Mouse (Mus musculus) lung, postnatal 0 days (tissue): ENCODE measurements around the gene Mex3a.

ENCODE experiments used
- CTCF ChIP-seq: IDR thresholded peaks from 2 replicates; pipeline ENCODE4 v1.5.1; 2016; ENCODE audit warnings: antibody characterized with exemption, mild to moderate bottlenecking
- EP300 ChIP-seq: IDR thresholded peaks from 2 replicates; pipeline ENCODE4 v1.6.1; 2016; ENCODE audit warnings: antibody characterized with exemption, mild to moderate bottlenecking, control low read depth

DNA sequence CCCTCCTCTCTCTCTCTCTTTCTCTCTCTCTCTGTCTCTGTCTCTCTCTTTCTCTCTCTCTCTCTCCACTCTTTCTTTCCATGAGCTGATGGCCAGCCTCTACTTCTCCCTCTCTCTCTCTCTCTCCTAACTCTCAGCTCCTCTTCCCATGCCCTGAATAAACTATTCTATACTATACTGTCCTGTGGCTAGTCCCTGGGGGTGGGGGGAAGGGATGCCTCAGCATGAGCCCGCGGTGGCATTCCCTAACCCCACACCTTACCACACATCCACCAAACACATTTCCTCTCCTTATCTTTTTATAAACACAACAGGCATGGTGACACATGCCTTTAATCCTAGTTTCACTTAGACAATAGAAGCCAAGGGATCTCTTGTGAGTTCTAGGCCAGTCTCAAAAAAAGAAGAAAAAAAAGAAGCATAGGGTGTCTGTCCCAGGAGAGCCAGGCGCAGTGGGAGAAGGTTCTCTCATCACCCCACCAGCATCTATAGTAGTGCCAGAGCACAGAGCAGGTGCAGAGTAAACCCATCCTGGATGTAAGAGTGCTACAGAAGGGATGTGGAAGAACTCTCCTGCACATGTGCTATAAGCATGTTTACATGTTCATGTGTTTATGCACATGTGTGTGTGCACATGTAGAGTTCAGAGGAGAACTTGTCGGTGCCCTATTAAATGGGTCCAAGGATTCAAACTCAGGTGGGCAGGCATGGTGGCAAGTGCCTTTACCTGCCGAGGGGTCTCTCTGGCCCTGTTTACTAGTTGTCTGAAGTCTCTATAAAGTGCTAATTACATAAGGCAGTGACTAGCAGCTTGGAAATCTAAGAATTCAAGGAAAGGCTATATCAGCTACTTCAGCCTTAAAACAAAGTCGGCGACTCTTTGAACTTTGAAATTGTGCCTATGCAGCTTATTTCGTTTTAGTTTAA, 46.6 kb downstream of the Mex3a start:
- TF ChIP-seq CTCF (no peak), EP300 (no peak)
